Mouse (Mus musculus) ES-Bruce4 (cell line): ENCODE data around the gene Zswim3. TPM values are rescaled to one million over a fixed set of nuclear protein-coding genes. Genes with fewer than 3 reads are reported as not detected.
A peak's percentile ranks its signal among the peaks of the same experiment; 100 is the strongest.

Experiments
- H3K27ac ChIP-seq: 2 replicates; pipeline ENCODE4 v1.5.1; 2012; ENCODE audit warnings: low read length, inconsistent platforms; ENCODE audit not compliant: insufficient read depth
- H3K27me3 ChIP-seq: 2 replicates; pipeline ENCODE4 v1.6.1; 2012; ENCODE audit warnings: mild to moderate bottlenecking, low read length, inconsistent platforms; ENCODE audit not compliant: control insufficient read depth, poor library complexity, insufficient read depth, severe bottlenecking
- H3K36me3 ChIP-seq: 2 replicates; pipeline ENCODE4 v1.6.1; 2012; ENCODE audit warnings: inconsistent platforms, mild to moderate bottlenecking, low read length, moderate library complexity; ENCODE audit not compliant: control insufficient read depth, poor library complexity, insufficient read depth, severe bottlenecking
- H3K4me1 ChIP-seq: one replicate; pipeline ENCODE4 v1.8.1; 2011; ENCODE audit warnings: low read length; ENCODE audit not compliant: control insufficient read depth, insufficient read depth
- H3K4me3 ChIP-seq: 2 replicates; pipeline ENCODE4 v1.5.1; 2011; ENCODE audit warnings: low read depth, mild to moderate bottlenecking, low read length
- H3K9ac ChIP-seq: 2 replicates; pipeline ENCODE4 v1.6.1; 2012; ENCODE audit warnings: low read depth, mild to moderate bottlenecking, inconsistent platforms; ENCODE audit not compliant: poor library complexity, severe bottlenecking
- H3K9me3 ChIP-seq: replicated peaks from 2 replicates; pipeline ENCODE4 v1.6.1; 2012; ENCODE audit warnings: mild to moderate bottlenecking, low read length, inconsistent platforms; ENCODE audit not compliant: control insufficient read depth, poor library complexity, insufficient read depth, severe bottlenecking
- CTCF ChIP-seq: IDR thresholded peaks from one replicate; pipeline ENCODE4 v1.8.1; 2011; ENCODE audit warnings: low read depth, low read length
- EP300 ChIP-seq: IDR thresholded peaks from 2 replicates; pipeline ENCODE4 v1.6.1; 2011; ENCODE audit warnings: low read depth, low read length; ENCODE audit not compliant: insufficient read depth
- POLR2A ChIP-seq: IDR thresholded peaks from one replicate; pipeline ENCODE4 v1.8.1; 2011; ENCODE audit warnings: low read length; ENCODE audit not compliant: insufficient read depth
- polyA plus RNA-seq: library from polyadenylated mRNA; stranded (reverse); fragments of >200 nt; gene quantifications from 2 replicates; pipeline ENCODE4 v1.2.4, GENCODE M21; 2011; ENCODE audit warnings: low read depth; ENCODE audit not compliant: missing spikeins, insufficient read depth, insufficient read length

The Zswim3 gene
- polyA plus RNA-seq: 10.7 and 12.1 TPM in 2 replicates

- no peaks in the 10 kb centered on the region for H3K36me3 ChIP-seq
- H3K4me1 ChIP-seq: peaks cover 5% of the 10 kb centered on the region
- H3K9me3 ChIP-seq: no peaks in the 10 kb centered on the region
- H3K9ac ChIP-seq: peak within 1 kb of the TSS; percentile 60
- no peaks in the 10 kb centered on the region for H3K27me3 ChIP-seq
- H3K4me3 ChIP-seq: peak within 1 kb of the TSS; percentile 79
- H3K27ac ChIP-seq: peak within 1 kb of the TSS; percentile 68
- no peak for TF ChIP-seq CTCF
- no peak for TF ChIP-seq EP300
- peak; percentile 94 for TF ChIP-seq POLR2A
Measured at GRCm38 (mm10) chr2:164804533-164805331, at the start of gene Zswim3, which contains the start of gene Acot8. TSS of gene Zswim3 (plus strand) at chr2:164805098. TSS of gene Acot8 (minus strand) at chr2:164804882.

GRCm38 (mm10) chr2:164757841-164758240 is 47.1 kb upstream of the Zswim3 start:
- Histone ChIP-seq H3K36me3 (peaks cover 92% of the 10 kb centered on the region), H3K27me3 (no peaks in the 10 kb centered on the region), H3K9ac (no peak overlapping the region), H3K9me3 (peaks cover 11% of the 10 kb centered on the region), H3K4me1 (no peaks in the 10 kb centered on the region), H3K27ac (no peak overlapping the region), H3K4me3 (no peak overlapping the region)
- TF ChIP-seq POLR2A (no peak), EP300 (no peak), CTCF (no peak)

- TF ChIP-seq CTCF (no peak), EP300 (no peak), POLR2A (no peak)
- Histone ChIP-seq H3K4me1 (no peaks in the 10 kb centered on the region), H3K9me3 (peaks cover 11% of the 10 kb centered on the region), H3K36me3 (peaks cover 92% of the 10 kb centered on the region), H3K27ac (no peak overlapping the region), H3K9ac (no peak overlapping the region), H3K4me3 (no peak overlapping the region), H3K27me3 (no peaks in the 10 kb centered on the region)
Measured at GRCm38 (mm10) chr2:164758692-164759091, 46.2 kb upstream of the Zswim3 start.

- H3K9ac ChIP-seq: no peak overlapping the region
- peaks cover 11% of the 10 kb centered on the region for H3K9me3 ChIP-seq
- H3K4me3 ChIP-seq: no peak overlapping the region
- H3K36me3 ChIP-seq: peaks cover 86% of the 10 kb centered on the region
- TF ChIP-seq CTCF (no peak), POLR2A (no peak), EP300 (no peak)
- H3K27me3 ChIP-seq: no peaks in the 10 kb centered on the region
- H3K4me1 ChIP-seq: no peaks in the 10 kb centered on the region
- H3K27ac ChIP-seq: no peak overlapping the region
Measured at GRCm38 (mm10) chr2:164760059-164760833, 44.7 kb upstream of the Zswim3 start.

- Histone ChIP-seq H3K9me3 (peaks cover 11% of the 10 kb centered on the region), H3K4me3 (no peak overlapping the region), H3K4me1 (no peaks in the 10 kb centered on the region), H3K27ac (peak overlapping the region; percentile 60), H3K27me3 (no peaks in the 10 kb centered on the region), H3K9ac (no peak overlapping the region), H3K36me3 (peaks cover 86% of the 10 kb centered on the region)
- TF ChIP-seq POLR2A: no peak
- peak; percentile 76 for TF ChIP-seq EP300
- TF ChIP-seq CTCF: no peak
Measured at GRCm38 (mm10) chr2:164761502-164761901, 43.4 kb upstream of the Zswim3 start.

GRCm38 (mm10) chr2:164761971-164762370 is 42.9 kb upstream of the Zswim3 start:
- Histone ChIP-seq H3K9ac (no peak overlapping the region), H3K27me3 (no peaks in the 10 kb centered on the region), H3K9me3 (peaks cover 11% of the 10 kb centered on the region), H3K27ac (peak overlapping the region; percentile 60), H3K36me3 (peaks cover 90% of the 10 kb centered on the region), H3K4me3 (no peak overlapping the region), H3K4me1 (no peaks in the 10 kb centered on the region)
- TF ChIP-seq EP300: no peak
- TF ChIP-seq CTCF: no peak
- TF ChIP-seq POLR2A: no peak
